Mouse (Mus musculus): ENCODE measurements at regions not wholly inside any gene's neighbourhood (a gene's known extent, or its start where the extent isn't known, plus 50 kb on each side); places are given as distances from the start of the nearest gene placed in this dataset.

GRCm38 (mm10) chr2:146774876-146775275 is 80.8 kb upstream of the Kiz start:
- TF ChIP-seq CTCF (conservative IDR thresholded peaks at IDR 0.05 in 1 of 2, IDR thresholded peaks at IDR 0.05 in 1 of 2; ENCODE audit: low read depth in 2 of 2, low read length in 2 of 2), result no peak
- TF ChIP-seq USF2 (conservative IDR thresholded peaks at IDR 0.05; ENCODE audit: low read depth, low read length), result no peak
- no peak for TF ChIP-seq MAFK (IDR thresholded peaks at IDR 0.05; ENCODE audit: insufficient replicate concordance, low read length)

All from CH12.LX (cell line).